Mouse (Mus musculus) large intestine, adult 2 months (tissue): ENCODE results near the gene Rapsn. TPM values are rescaled to one million over a fixed set of nuclear protein-coding genes. Genes with fewer than 3 reads are reported as not detected.

Experiments
- DNase-seq: peaks from one replicate; pipeline ENCODE4 v3.0.0-alpha.2; 2012; ENCODE audit warnings: low read depth, low spot score
- WGBS: fragments of 180-500 bp; shearing (Covaris S2); methylation state at CpG from one replicate; pipeline ENCODE4 v1.1.7; 2018; 5-methylcytosine and 5-hydroxymethylcytosine counted together
- polyA plus RNA-seq: library from polyadenylated mRNA; depleted of rRNA; stranded (reverse); fragments of >200 nt; gene quantifications from 2 replicates; pipeline ENCODE4 v1.2.3, GENCODE M21; 2012

Gene Rapsn
- polyA plus RNA-seq, 1 experiment, result 0.50 TPM

GRCm38 (mm10) chr2:91077957-91078313 lies 42.5 kb downstream of the Rapsn start:
- WGBS, result 20% methylated on average over 12 of the region's 12 CpGs
- no peak for DNase-seq

DNA sequence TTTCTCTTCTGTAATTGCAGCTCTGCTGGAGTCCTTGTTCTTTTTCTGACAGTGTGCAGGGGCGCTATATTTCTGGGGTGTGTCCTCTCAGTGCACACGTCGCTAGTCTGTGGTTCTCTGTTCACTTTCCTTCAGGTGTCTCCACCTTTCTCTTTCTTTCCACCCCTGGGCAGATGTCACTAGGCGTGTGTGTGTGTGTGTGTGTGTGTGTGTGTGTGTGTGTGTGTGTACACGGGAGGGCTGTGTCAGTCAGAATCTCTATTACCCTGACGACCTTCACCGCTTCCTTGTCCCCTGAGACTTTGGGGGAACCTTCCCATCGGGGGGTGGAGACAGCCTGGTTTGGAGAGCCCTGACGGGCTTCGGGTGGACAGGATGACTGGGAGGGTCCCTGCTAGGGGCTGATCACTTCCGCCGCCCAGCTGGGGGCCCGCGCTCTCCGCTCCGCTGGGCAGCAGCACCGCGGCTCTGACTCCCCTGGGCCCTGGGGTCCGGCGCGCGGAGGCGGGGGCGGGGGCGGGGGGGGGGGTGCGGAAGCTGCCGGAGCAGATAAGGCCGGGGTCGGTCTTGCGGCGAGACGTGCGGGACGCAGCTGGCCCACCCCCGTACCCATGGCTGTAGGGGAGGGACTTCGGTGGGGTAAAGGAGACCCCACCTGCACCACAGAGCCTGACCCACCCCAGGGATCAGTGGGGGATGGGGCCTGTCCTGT lies 43.0 kb downstream of the Rapsn start:
- 1% methylated on average over 27 of the region's 36 CpGs for WGBS

DNA sequence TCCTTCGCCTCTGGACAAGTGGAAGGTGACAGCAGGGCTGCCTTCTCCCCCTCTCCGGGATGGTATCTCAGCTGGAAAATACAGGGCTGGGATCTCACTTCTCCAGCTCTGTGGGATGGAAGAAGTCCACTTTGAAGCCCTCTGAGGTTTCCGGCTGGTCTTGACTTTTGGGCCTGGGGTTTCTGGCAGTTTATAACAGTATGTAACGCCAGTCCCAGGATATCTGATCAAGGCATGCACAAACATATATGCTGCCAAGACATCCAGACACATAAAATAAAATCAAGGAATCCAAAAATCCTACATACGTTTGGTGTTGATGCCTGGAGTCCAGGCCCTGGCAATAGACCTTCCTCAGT lies 43.6 kb downstream of the Rapsn start:
- WGBS, result 51% methylated on average over 5 of the region's 5 CpGs
- DNase-seq, result no peak

More for the DNA sequence above, 43.0 kb downstream of the Rapsn start:
- no peak for DNase-seq

DNA sequence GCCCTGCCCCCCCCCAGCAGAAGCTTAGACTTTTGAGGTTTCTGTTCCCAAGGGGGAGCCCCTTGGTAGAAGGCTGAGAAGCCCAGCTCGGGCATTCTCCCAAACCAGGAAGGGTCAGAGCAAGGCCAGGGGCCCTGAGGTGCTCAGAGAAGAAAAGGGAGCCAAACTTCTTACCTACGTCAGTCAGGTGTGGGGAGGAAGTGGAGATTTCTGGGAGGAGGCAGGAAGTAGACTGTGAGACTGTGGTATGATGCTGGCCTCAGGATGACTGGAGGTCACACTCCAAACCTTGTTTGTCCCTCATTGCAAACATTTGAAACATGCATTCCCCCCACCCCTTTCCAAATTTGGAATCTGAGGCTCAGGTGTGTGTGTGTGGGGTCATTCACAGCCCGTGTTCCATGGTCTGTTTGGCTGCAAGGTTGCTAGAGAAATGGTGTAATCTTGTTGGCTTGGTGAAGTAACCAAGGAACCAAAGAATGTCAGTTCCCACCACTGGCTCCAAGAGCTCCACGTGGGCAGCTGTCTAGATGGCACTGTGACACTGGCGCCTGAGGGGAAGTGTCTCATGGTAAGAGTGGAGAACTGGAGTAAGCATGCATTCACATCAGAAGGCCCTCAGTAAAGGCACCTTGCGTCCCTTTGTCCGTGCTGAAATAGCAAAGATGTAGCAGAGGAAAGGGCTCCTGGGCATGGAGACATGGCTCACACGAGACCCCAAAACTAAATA lies 45.5 kb downstream of the Rapsn start:
- no peak for DNase-seq
- whole genome bisulfite sequencing, result 67% methylated on average over 8 of the region's 8 CpGs

- WGBS, result 72% methylated on average over 13 of the region's 13 CpGs
- DNase-seq, result no peak
Measured at GRCm38 (mm10) chr2:91081775-91082695, 46.6 kb downstream of the Rapsn start, which contains the start of gene Spi1. Gene Spi1, plus strand, starts transcription at chr2:91082390.

GRCm38 (mm10) chr2:91082844-91083243 lies 47.4 kb downstream of the Rapsn start:
- 63% methylated on average over 11 of the region's 11 CpGs for WGBS
- DNase-seq, result no peak

- no peak for DNase-seq
- WGBS, result 57% methylated on average over 1 of the region's 1 CpGs
Measured at GRCm38 (mm10) chr2:91083366-91083940, 48.0 kb downstream of the Rapsn start.

GRCm38 (mm10) chr2:91084179-91084820 lies 48.9 kb downstream of the Rapsn start:
- WGBS, result 81% methylated on average over 15 of the region's 15 CpGs
- DNase-seq, result no peak

DNA sequence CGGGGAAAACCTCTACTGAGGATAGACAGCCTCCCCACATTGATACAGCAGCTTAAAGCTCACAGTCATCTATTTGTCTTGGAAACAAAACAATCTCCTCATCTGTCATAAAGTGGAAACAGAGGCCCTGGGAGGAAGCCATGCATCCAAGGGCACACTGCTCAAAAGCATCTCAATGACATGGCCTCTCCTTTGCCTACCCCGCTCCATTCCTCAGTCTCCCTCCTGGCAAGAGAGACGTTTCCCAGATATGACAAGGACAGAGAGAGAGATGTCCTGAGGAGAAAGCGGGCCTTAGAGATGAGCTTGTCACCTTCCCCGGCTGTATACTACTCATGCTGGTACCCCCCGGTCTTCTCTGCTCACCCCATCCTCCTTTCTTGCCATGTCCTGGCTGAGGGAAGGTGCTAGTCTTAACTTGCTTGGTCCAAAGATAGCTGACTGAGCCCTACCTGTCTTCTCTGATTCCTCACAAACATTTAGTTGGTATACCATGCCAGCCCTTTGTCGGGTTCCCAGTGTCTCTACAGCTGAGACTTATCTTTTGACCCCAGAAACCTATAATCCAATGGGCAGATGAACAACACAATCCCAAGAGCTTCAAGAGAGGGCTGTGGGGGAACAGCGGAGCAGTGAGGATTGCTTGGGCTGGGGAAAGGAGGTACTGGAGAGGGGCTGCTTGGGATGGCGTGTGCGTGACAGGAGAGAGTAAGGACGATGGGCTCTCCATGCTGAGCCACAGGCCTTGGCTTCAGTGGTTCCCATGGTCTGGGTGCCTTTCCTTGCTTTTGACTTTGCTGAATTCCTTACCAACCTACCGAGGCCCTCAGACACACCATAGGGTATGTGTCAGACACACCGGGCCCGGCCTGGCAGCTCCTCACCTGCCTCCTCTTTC lies 50.3 kb downstream of the Rapsn start:
- 85% methylated on average over 14 of the region's 14 CpGs for WGBS
- DNase-seq, result no peak

GRCm38 (mm10) chr2:91086392-91087237 lies 51.2 kb downstream of the Rapsn start:
- 77% methylated on average over 9 of the region's 9 CpGs for WGBS
- no peak for DNase-seq

GRCm38 (mm10) chr2:91087453-91087852 lies 52.0 kb downstream of the Rapsn start:
- no peak for DNase-seq
- WGBS, result 83% methylated on average over 9 of the region's 9 CpGs

GRCm38 (mm10) chr2:91088987-91089386 lies 53.6 kb downstream of the Rapsn start:
- WGBS, result 74% methylated on average over 9 of the region's 9 CpGs
- DNase-seq, result no peak

DNA sequence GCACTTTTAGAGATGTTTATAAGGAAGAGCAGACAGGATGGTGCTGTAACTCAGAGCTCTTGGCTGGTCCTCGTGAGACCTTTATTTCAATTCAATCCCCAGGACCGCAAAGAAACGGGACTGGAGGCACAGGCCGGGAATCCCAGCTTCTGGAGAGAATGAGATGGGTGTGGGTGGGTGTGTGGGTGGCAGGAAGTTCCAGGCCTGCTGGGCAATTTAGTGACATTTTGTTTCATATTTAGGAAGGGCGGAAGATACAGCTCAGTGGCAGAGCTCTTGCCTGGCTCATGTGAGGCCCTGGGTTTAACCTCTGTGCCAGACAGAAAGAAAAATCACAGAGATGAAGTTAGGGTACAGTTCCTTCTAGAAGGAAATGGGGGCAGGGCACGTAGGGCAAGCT lies 54.8 kb downstream of the Rapsn start:
- no peak for DNase-seq
- whole genome bisulfite sequencing, result 36% methylated on average over 6 of the region's 6 CpGs

- WGBS, result 73% methylated on average over 6 of the region's 6 CpGs
- no peak for DNase-seq
Measured at GRCm38 (mm10) chr2:91090827-91091226, 55.4 kb downstream of the Rapsn start.
